Mouse (Mus musculus): ENCODE results near the gene Ephb3.
"Not testable (repeated sequence)": the region's sequence is repeated elsewhere in the genome, so short reads cannot be mapped to it uniquely, and the experiment has no call there.

The Ephb3 gene

GRCm38 (mm10) chr16:21204367-21205092 is at the start of gene Ephb3:
Gene Ephb3, plus strand, starts transcription at chr16:21204755.
- peak; percentile 64 for DNase-seq (ENCODE audit: low read depth)

GRCm38 (mm10) chr16:21156261-21156660 is 48.3 kb upstream of the Ephb3 start:
- DNase-seq (ENCODE audit: low read depth), result not testable (repeated sequence)

- DNase-seq (ENCODE audit: low read depth), result not testable (repeated sequence)
These were observed 45.3 kb upstream of the Ephb3 start for GRCm38 (mm10) chr16:21159226-21159625.

GRCm38 (mm10) chr16:21163423-21163822 is 41.1 kb upstream of the Ephb3 start:
- DNase-seq (ENCODE audit: low read depth), result not testable (repeated sequence)

DNA sequence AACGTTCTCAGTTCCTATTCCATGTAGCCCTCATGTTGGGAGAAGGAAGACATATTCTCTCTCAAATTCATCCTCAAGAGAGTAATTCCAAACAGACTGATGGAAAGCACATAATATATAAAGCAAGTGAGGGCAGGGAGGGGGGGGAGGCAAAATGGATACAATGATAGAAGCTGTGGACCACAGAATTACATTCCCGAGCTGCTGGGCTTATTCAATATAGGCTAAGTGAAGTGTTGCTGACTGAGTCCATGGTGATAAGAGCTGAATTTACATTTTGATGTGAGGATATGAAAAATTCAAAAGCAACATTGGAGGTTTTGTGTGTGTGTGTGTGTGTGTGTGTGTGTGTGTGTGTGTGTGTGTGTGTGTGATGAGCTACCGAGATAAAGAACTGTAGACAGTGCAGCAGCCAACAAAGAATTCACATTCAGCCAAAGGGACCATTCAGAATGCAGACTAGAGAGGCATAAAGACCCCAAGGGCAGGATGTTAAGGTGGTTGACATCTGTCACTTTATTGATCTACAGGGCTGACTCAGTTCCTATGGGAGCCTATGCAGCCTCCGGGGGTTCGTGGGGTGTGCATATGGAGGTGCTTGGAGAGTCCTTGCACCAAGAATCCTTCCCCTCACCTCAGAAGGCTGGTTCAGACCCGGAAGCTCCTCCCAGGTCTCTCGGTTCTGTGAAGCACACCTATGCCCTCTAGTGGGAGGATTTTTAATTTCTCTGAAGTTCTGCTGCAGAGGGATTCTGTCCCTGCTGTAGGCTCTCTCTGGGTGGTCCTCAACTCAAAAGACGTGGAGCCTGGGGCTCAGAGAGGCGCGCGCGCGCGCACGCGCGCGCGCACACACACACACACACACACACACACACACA is 39.0 kb upstream of the Ephb3 start:
- DNase-seq (ENCODE audit: low read depth), result peak; percentile 15

- no peak for DNase-seq (ENCODE audit: low read depth)
These were observed 35.8 kb upstream of the Ephb3 start for GRCm38 (mm10) chr16:21168730-21169129.

GRCm38 (mm10) chr16:21175236-21175635 is 29.3 kb upstream of the Ephb3 start:
- no peak for DNase-seq (ENCODE audit: low read depth)

DNA sequence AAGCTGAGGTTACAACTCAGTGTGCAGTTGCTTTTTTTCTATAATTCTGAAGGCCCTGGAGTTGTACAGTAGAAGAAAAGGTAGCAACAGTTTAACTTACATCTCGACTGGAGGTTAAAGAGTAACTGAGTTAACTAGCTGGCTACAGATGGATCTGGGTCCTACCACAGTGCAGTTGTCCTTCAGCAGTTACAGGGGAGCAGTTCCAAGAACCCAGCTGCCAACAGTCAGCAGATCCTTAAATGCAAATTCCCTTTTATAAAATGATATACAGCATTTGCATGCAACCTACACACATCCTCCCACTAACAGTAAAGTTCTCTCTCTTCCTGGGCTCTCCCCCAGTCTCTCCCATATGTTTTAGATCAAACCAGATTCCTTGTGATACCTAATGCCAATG is 22.4 kb upstream of the Ephb3 start:
- DNase-seq (ENCODE audit: low read depth), result no peak

DNA sequence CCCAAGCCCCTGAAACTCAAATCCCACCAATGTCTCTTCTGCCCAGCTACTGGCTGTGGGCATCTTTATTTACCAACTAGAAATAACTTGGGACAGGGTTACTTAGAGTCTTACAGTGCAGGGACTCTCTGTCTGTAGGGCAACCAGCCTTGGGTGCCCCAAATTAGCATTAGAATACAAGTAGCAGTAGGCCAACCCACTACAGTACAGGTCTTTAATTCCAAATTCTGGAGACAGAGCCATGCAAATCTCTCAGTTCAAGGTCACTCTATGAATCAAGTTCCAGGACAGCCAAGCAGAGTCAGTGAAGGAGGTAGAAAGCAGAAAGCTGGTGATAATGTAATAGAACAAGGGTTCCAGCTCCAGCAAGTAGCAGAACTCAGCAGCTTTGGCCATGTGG is 19.9 kb upstream of the Ephb3 start:
- no peak for DNase-seq (ENCODE audit: low read depth)

GRCm38 (mm10) chr16:21187568-21187967 is 17.0 kb upstream of the Ephb3 start:
- no peak for DNase-seq (ENCODE audit: low read depth)

DNA sequence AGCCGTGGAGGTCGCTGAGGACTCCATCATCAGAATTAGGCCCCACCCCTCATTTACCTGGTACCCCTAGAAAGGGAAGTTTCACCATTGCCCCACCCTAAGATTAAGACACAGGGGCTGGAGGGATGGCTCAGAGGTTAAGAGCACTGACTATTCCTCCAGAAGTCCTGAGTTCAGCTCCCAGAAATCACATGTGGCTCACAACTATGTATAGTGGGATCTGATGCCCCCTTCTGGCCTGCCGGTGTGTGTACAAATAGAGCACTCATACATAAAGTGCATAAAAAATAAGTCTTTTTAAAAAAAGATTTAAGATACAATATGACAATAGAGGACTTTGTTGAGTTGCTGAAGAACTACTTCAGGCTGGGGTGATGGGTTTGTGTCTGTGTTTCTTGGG is 16.2 kb upstream of the Ephb3 start:
- no peak for DNase-seq (ENCODE audit: low read depth)

GRCm38 (mm10) chr16:21191569-21191968 is 13.0 kb upstream of the Ephb3 start:
- DNase-seq (ENCODE audit: low read depth), result no peak

- peak; percentile 56 for DNase-seq (ENCODE audit: low read depth)
These were observed 11.8 kb upstream of the Ephb3 start for GRCm38 (mm10) chr16:21192509-21193354.

DNA sequence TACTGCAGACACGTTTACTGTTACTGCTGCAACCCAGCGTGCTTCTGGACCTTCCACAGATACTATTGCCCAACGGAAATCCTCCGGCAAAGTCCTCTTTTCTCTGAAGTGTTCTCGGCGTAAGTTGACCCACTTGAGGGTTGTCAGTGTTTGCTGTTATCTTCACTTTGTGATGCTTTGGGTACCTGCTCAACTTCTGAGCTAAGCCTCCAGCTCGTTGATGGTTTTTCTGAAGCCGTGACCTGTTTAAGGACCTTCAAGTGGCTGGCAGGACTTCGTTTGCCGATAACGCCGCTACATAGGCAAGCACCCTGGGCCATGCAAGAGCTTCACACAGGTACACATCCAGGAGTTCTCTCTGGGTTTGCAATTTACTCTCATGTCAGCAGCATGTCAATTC is 10.4 kb upstream of the Ephb3 start:
- DNase-seq (ENCODE audit: low read depth), result no peak

DNA sequence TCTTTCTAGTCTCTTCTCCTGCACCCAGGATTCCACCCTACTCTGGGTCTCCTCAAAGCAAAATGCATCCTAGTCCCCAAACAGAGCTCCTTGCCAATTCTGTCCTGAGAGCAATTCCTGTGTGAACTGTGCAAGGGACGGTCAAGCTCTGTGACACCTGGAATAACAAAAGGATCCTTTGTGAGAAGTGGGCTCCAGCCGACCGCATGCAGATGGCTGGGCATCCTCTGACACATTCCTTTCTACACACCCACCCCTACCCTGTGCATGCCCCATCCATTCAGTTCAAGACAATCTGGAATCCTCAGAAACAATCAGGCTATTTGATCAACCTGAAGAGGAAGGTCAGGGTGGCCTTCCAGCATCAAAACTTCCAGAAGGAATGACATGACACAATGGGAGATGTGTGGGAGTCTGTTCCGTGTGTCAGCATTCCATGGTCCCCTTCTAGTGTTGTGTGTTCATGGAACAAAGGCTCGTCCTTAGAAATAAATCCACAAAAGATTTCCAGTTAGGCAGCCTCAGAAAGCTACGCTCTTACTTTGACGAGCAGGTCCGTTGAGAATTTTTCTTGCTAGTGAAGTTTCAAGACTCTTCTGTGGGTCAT is 9.2 kb upstream of the Ephb3 start:
- DNase-seq (ENCODE audit: low read depth), result no peak

GRCm38 (mm10) chr16:21196576-21196975 is 8.0 kb upstream of the Ephb3 start:
- DNase-seq (ENCODE audit: low read depth), result no peak

GRCm38 (mm10) chr16:21197542-21197941 is 7.0 kb upstream of the Ephb3 start:
- no peak for DNase-seq (ENCODE audit: low read depth)

DNA sequence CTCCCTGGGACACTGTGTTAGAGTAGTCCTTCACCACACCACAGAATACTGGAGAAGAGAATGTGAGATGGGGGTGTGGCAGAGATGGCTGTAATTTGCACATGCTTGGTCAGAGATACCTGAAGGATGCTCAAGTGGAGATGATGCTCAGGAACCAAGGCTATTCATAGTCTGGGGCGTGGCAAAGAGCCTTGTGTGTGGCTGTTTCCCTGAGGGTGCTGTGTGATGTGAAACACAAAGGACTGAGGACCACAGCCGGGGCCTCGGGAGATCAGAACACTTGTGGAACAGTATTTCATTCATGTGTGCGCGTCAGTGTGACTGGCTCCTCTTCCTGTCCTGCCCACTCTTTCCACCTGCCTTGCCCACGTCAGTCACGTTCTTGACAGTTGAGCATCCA is 6.5 kb upstream of the Ephb3 start:
- no peak for DNase-seq (ENCODE audit: low read depth)

- peak; percentile 7 for DNase-seq (ENCODE audit: low read depth)
These were observed 6.0 kb upstream of the Ephb3 start for GRCm38 (mm10) chr16:21198529-21198928.

DNA sequence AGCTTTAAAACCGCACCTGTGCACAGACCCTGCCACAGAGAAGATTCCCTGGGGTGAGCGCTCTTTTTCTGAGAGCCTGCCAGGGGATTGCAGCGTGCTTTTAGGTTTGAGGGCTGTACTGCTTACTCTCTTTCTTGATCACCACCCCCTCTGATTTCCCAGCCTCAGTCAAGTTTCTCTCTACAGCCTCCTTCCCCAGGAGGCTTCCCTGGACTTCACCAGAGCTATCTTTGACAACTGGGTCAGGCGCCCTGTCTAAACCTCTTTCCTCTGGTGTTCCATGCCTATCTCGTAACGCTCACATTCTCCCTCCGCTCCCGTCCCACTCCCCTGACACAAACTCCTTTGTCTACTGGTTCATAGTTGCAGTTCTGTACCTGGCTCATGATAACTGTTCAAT is 5.1 kb upstream of the Ephb3 start:
- no peak for DNase-seq (ENCODE audit: low read depth)

DNA sequence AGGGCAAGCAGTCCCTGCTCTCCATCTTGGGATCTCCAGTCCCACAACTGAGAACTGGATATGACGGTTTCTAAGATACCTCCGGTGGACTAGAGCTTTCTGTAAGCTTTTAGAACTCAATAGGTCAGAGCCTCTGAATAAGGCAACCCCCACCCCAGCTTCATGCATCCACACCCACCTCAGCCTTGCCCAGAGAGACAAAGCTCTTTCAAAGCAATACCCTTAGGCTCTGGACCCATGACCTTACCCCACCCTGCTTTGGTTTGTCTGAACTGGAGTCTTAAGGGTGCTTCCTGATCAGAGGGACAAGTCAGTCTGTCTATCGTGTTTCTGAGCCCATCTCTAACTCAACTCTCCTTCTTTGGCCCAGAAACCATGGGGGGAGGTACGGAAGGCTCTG is 1.8 kb upstream of the Ephb3 start:
- DNase-seq (ENCODE audit: low read depth), result no peak

All from naive thymus-derived CD4-positive, alpha-beta T cell, adult 2 months (primary cell).